In the genomic region with DNA sequence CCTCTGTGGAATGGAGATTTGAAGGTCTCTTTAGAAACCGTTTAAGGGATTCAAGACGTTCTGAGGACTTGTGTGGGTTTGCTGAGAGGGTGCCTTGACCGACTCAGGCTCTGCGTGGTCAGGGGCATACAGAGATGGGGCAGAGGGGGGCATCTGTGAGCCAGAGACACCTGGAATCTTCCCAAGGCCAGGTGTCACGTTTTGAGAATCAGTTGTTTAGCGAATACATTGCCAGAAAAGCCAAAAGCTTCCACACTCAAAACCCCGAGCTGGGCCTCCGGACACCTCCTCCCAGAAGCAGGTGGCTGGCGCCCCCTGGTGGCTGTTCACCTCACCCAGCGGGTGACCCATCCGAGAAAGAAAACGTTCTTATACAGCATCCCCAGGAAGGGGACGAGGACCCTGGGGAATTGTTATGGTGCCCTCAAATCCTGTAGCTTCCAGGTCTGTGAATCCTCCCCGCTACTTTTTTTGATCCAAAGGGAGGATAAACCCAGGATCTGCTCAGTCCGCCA, we compare ENCODE assay signal across 8 mouse cellular contexts. TPM values are rescaled to one million over a fixed set of nuclear protein-coding genes. Genes with fewer than 3 reads are reported as not detected.
DNase-seq lines count a peak whose midpoint lies in the region; ATAC-seq and TF ChIP-seq lines count a peak whose summit lies in the region.

No protein-coding gene starts in this region.

- H3K27ac ChIP-seq in liver, embryonic 14.5 days, result no peak overlapping the region
- no peak overlapping the region for H3K27ac ChIP-seq in neural tube, embryonic 15.5 days (replicated peaks)

- no peaks in the 10 kb centered on the region for H3K36me3 ChIP-seq in liver, embryonic 14.5 days (replicated peaks; ENCODE audit: control insufficient read depth, insufficient read depth, low read depth)
- H3K36me3 ChIP-seq in neural tube, embryonic 15.5 days, result no peaks in the 10 kb centered on the region

- H3K4me1 ChIP-seq in liver, embryonic 14.5 days (replicated peaks; ENCODE audit: control insufficient read depth in 2 of 2, insufficient read depth in 2 of 2, low read length in 1 of 2), result 0 out of 4 replicates have a peak, but pooled peaks cover 0 to 2% of the 10 kb centered on the region in 2 experiments
- peaks cover 3% of the 10 kb centered on the region; the same call in 1 of the 2 replicates for H3K4me1 ChIP-seq in neural tube, embryonic 15.5 days

- TF ChIP-seq CTCF in Patski (IDR thresholded peaks at IDR 0.05), result peak; percentile 88
- TF ChIP-seq CTCF in liver, embryonic 14.5 days (IDR thresholded peaks at IDR 0.05; ENCODE audit: low read depth), result peak; percentile 95

- H3K27me3 ChIP-seq in Patski, result peaks cover 5% of the 10 kb centered on the region
- no peaks in the 10 kb centered on the region for H3K27me3 ChIP-seq in liver, embryonic 14.5 days (ENCODE audit: control insufficient read depth, insufficient read depth, low read length)
- H3K27me3 ChIP-seq in neural tube, embryonic 15.5 days (replicated peaks), result no peaks in the 10 kb centered on the region

- H3K4me2 ChIP-seq in liver, embryonic 14.5 days (ENCODE audit: low read depth), result no peak overlapping the region
- H3K4me2 ChIP-seq in neural tube, embryonic 15.5 days, result peak overlapping the region; percentile 25; the same call in 1 of the 2 replicates

- no peak overlapping the region for H3K9ac ChIP-seq in liver, embryonic 14.5 days (replicated peaks)
- no peak overlapping the region for H3K9ac ChIP-seq in neural tube, embryonic 15.5 days (replicated peaks)

- in situ Hi-C loops in Patski (cut with MboI; ENCODE audit: low pct_unique_long_range_greater_than_20kb), result loop anchor here (10.0 kb wide), 1 partner anchor 451 kb away; no protein-coding TSS in a partner anchor

- no peaks in the 10 kb centered on the region for H3K9me3 ChIP-seq in liver, embryonic 14.5 days (ENCODE audit: control insufficient read depth, low read length)
- H3K9me3 ChIP-seq in neural tube, embryonic 15.5 days (replicated peaks), result no peaks in the 10 kb centered on the region

- DNase-seq in 416B (ENCODE audit: low read depth), result peak; percentile 80
- DNase-seq in Patski (ENCODE audit: low read depth, low spot score), result peak; percentile 15
- peak; percentile 88 to 90 for DNase-seq in cerebellum, postnatal 10 days
- DNase-seq in gastrocnemius, postnatal 10 days, result peak; percentile 91
- DNase-seq in kidney, adult 9 months, result peak; percentile 55
- DNase-seq in liver, embryonic 14.5 days (ENCODE audit: low read depth in 3 of 3, low spot score in 3 of 3), result peak; percentile 38 to 50 (median 46)
- peak; percentile 85 for DNase-seq in thymus, postnatal 0 days (ENCODE audit: low spot score)

- no peak for TF ChIP-seq EP300 in liver, embryonic 14.5 days (IDR thresholded peaks at IDR 0.05; ENCODE audit: low read depth)

- 15% methylated on average over 15 of the region's 15 CpGs for WGBS in liver, embryonic 14.5 days (ENCODE audit: insufficient replicate concordance)
- WGBS in neural tube, embryonic 15.5 days, result 14% methylated on average over 15 of the region's 15 CpGs

- POLR2A ChIA-PET in Patski (lab: Charles Lee), result interaction anchor here (0.9 to 1.5 kb wide), 3 partner anchors 12 to 42 kb away, joined by 3 to 8 read pairs (median 3); no protein-coding TSS in a partner anchor

- ATAC-seq in Patski, result peak; percentile 55
- ATAC-seq in liver, embryonic 14.5 days (ENCODE audit: insufficient read depth), result no peak; the same call in 1 of the 2 replicates
- ATAC-seq in neural tube, embryonic 15.5 days (ENCODE audit: low FRiP score), result no peak

- H3K4me3 ChIP-seq in liver, embryonic 14.5 days (ENCODE audit: insufficient read depth in 1 of 2, low read depth in 2 of 2, low read length in 2 of 2), result no peak overlapping the region
- no peak overlapping the region for H3K4me3 ChIP-seq in neural tube, embryonic 15.5 days (replicated peaks)

- CTCF ChIA-PET in Patski (lab: Charles Lee), result interaction anchor here (0.7 to 4.3 kb wide), 7 partner anchors 10 to 440 kb away, joined by 3 to 41 read pairs (median 3); a partner anchor contains a TSS

RNA-seq across cellular contexts. Expression of a gene that starts 15.4 kb away (rescaled TPM):
- polyA plus RNA-seq in Patski (2021), result not detected
- 10 to 100 TPM; 13.0 to 23.1 TPM for total RNA-seq in gastrocnemius, postnatal 10 days (2021)
- 0.94 and 1.1 TPM in 2 replicates for polyA plus RNA-seq in liver, embryonic 14.5 days (2012; rRNA removed)
- 1.1 and 1.4 TPM in 2 replicates for polyA plus RNA-seq in liver, embryonic 14.5 days (2014; fragmentation: Nextera tagmentation; extraction: Ambion mirVana)
- polyA plus RNA-seq in neural tube, embryonic 15.5 days (2015; fragmentation: Nextera tagmentation; extraction: Ambion mirVana), result 12.1 and 23.1 TPM in 2 replicates
- 6.1 and 7.0 TPM in 2 replicates for polyA plus RNA-seq in thymus, postnatal 0 days (2015; fragmentation: Nextera tagmentation; extraction: Ambion mirVana)

RNA-seq across cellular contexts. Expression of a gene that starts 16.7 kb away (rescaled TPM):
- polyA plus RNA-seq in Patski (2021), result 0.04 TPM
- total RNA-seq in gastrocnemius, postnatal 10 days (2021), result 1 to 10 TPM; 1.8 to 3.3 TPM
- 8.8 and 10.9 TPM in 2 replicates for polyA plus RNA-seq in liver, embryonic 14.5 days (2012; rRNA removed)
- polyA plus RNA-seq in liver, embryonic 14.5 days (2014; fragmentation: Nextera tagmentation; extraction: Ambion mirVana), result 11.2 and 12.5 TPM in 2 replicates
- polyA plus RNA-seq in neural tube, embryonic 15.5 days (2015; fragmentation: Nextera tagmentation; extraction: Ambion mirVana), result 2.3 and 27.7 TPM in 2 replicates
- polyA plus RNA-seq in thymus, postnatal 0 days (2015; fragmentation: Nextera tagmentation; extraction: Ambion mirVana), result 205 and 252 TPM in 2 replicates

RNA-seq across cellular contexts. Expression of a gene that starts 43.1 kb away (rescaled TPM):
- 189 TPM for polyA plus RNA-seq in Patski (2021)
- 10 to 100 TPM; 76.8 to 89.1 TPM for total RNA-seq in gastrocnemius, postnatal 10 days (2021)
- 46.2 and 64.9 TPM in 2 replicates for polyA plus RNA-seq in liver, embryonic 14.5 days (2012; rRNA removed)
- 100 and 103 TPM in 2 replicates for polyA plus RNA-seq in liver, embryonic 14.5 days (2014; fragmentation: Nextera tagmentation; extraction: Ambion mirVana)
- polyA plus RNA-seq in neural tube, embryonic 15.5 days (2015; fragmentation: Nextera tagmentation; extraction: Ambion mirVana), result 88.6 and 90.9 TPM in 2 replicates
- 146 and 152 TPM in 2 replicates for polyA plus RNA-seq in thymus, postnatal 0 days (2015; fragmentation: Nextera tagmentation; extraction: Ambion mirVana)

RNA-seq across cellular contexts. Expression of a gene that starts 43.4 kb away (rescaled TPM):
- 63.4 TPM for polyA plus RNA-seq in Patski (2021)
- total RNA-seq in gastrocnemius, postnatal 10 days (2021), result 10 to 100 TPM in 1 of 2 experiments, 1 to 10 TPM in 1; 9.5 to 10.2 TPM
- polyA plus RNA-seq in liver, embryonic 14.5 days (2012; rRNA removed), result 11.6 and 15.0 TPM in 2 replicates
- 12.7 and 15.9 TPM in 2 replicates for polyA plus RNA-seq in liver, embryonic 14.5 days (2014; fragmentation: Nextera tagmentation; extraction: Ambion mirVana)
- 40.7 and 42.3 TPM in 2 replicates for polyA plus RNA-seq in neural tube, embryonic 15.5 days (2015; fragmentation: Nextera tagmentation; extraction: Ambion mirVana)
- 29.4 and 34.4 TPM in 2 replicates for polyA plus RNA-seq in thymus, postnatal 0 days (2015; fragmentation: Nextera tagmentation; extraction: Ambion mirVana)

Comparison
In these comparisons a context has a peak if more than half of its experiments do, and no peak if none do; other contexts are left out.
1. DNase-seq: peak in every context shown above with its lines; median percentile 91 in gastrocnemius, postnatal 10 days; 89 in cerebellum, postnatal 10 days; 85 in thymus, postnatal 0 days; 80 in 416B; 55 in kidney, adult 9 months; 46 in liver, embryonic 14.5 days; 15 in Patski.